Mouse (Mus musculus) left cerebral cortex, postnatal 4 days (tissue): ENCODE measurements at regions not wholly inside any gene's neighbourhood (a gene's known extent, or its start where the extent isn't known, plus 50 kb on each side); places are given as distances from the start of the nearest gene placed in this dataset.
A peak's percentile ranks its signal among the peaks of the same experiment; 100 is the strongest.
"Not testable (repeated sequence)": the region's sequence is repeated elsewhere in the genome, so short reads cannot be mapped to it uniquely, and the experiment has no call there.

ENCODE experiments used
- DNase-seq: peaks from one replicate; pipeline ENCODE4 v3.0.0-alpha.2; 2022
- intact Hi-C: fragments of 180-260 bp; cut with DNase I; formaldehyde crosslinking; loops from one replicate; pipeline ENCODE4 v1.15.1; 2025

DNA sequence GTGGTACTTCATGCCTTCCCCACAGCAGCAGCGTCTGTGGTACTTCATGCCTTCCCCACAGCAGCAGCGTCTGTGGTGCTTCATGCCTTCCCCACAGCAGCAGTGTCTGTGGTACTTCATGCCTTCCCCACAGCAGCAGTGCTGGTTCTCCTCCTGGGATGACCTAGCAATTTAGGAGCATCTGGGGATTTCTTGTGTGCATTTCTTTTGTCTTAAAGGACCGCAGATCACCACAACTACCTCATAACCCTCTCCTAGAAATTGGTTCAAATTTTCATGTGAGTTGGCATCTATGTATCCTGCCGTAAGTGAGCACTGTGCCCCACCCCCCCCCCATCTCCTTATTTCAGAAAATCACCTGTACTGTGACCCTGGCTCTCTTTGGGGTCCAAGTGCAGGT lies 297.0 kb downstream of the Eipr1 start:
- DNase-seq, intact Hi-C loops: not testable (repeated sequence)

GRCm38 (mm10) chr12:29049105-29049511 lies 297.5 kb downstream of the Eipr1 start:
- peak; percentile 61 for DNase-seq
- intact Hi-C loops: no loop called here

DNA sequence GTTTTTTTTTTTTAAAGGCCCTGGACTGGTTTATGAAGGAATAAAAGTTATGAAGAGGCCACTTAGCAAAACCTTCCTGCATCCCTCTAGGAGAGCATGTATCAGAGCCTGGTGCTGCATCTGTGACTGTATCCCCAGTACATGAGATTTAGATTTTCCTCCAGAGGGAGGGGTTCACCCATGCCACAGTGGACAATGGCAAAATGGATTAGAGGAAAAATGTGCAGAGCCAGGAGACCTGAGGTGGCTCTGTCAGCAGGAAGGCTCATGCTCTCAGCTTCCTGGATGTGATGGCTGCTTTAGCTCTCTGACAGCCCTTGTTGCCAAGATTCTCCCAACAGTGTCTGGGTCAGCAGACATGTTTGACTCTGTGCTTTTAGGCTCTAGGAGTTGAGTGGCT lies 298.2 kb downstream of the Eipr1 start:
- intact Hi-C loops: no loop called here

GRCm38 (mm10) chr12:29050516-29051251 lies 299.1 kb downstream of the Eipr1 start:
- no peak for DNase-seq
- intact Hi-C loops: no loop called here

More for the DNA sequence above, 298.2 kb downstream of the Eipr1 start:
- no peak for DNase-seq

DNA sequence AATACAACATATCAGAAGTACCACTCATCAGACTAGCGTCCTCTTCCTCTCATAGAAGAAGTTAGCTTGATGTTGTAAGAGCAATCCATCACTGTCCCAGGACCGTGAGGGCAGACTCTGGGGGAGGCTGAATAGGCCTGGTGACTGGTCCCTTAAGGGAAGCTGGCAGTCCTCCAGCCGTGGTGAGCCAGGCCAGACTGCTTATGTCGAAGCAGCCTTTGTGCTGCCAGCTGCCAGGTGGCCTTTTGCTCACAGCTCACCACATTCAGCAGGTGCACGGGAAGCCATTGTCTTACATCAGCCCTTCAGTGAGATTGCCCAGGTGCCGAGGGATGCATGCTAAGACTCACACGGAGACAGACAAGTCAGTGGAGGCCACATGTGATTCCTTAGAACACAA lies 302.8 kb downstream of the Eipr1 start:
- intact Hi-C loops: no loop called here
- DNase-seq: peak; percentile 67

- intact Hi-C loops: no loop called here
- DNase-seq: no peak
These were observed 310.5 kb downstream of the Eipr1 start for GRCm38 (mm10) chr12:29062025-29062637.

DNA sequence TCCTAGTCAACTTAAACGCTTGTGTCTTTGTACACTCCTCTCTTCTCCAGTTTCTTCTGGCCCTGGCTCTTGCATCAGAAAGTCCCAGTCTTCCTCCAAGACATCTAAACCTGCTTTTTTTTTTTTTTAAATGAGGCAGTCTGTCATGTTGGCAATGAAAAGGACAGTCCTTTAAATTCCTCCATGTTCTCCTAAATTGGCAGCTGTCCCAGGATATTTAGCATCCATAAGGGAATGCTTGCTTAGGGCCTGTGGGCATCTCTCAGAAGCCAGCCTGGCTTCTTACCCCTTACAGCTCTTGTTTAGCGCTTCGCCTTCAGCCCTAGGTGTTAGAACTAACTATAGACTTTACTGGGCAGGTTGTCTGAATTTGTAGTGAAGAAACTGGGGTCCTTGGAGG lies 311.2 kb downstream of the Eipr1 start:
- intact Hi-C loops: no loop called here

GRCm38 (mm10) chr12:29068180-29068579 lies 316.6 kb downstream of the Eipr1 start:
- intact Hi-C loops: no loop called here
- DNase-seq: peak; percentile 40

More for the DNA sequence above, 311.2 kb downstream of the Eipr1 start:
- DNase-seq: no peak

- intact Hi-C loops: no loop called here
- no peak for DNase-seq
These were observed 323.7 kb downstream of the Eipr1 start for GRCm38 (mm10) chr12:29075096-29075852.

GRCm38 (mm10) chr12:29076606-29077005 lies 325.0 kb downstream of the Eipr1 start:
- intact Hi-C loops: no loop called here
- no peak for DNase-seq

GRCm38 (mm10) chr12:29079011-29079410 lies 327.4 kb downstream of the Eipr1 start:
- DNase-seq: no peak
- intact Hi-C loops: no loop called here

- intact Hi-C loops: no loop called here
These were observed 332.0 kb downstream of the Eipr1 start for GRCm38 (mm10) chr12:29083426-29084221.

GRCm38 (mm10) chr12:29087245-29087644 lies 335.6 kb downstream of the Eipr1 start:
- intact Hi-C loops, DNase-seq: not testable (repeated sequence)

More at GRCm38 (mm10) chr12:29083426-29084221, 332.0 kb downstream of the Eipr1 start:
- DNase-seq: peak; percentile 48

DNA sequence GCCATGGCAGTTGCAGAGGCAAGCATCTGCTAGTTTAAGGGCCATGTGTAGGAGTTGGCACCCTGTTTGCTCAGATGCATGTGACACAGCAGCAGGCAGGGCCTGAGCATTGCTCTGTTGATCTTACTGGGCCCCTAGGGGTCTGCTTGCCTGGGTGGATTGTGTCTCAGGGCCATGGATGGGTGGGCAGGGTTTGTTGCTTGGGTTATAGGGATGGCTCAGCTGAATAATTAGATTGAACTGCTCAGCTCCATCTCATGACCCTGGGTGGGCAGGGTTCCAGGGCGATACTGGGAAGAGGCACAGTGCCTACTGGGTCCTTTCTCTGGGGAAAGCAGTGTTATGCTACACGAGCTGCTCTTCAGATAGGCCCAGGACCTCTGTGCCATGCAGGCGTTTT lies 338.0 kb downstream of the Eipr1 start:
- DNase-seq: peak; percentile 54
- intact Hi-C loops: no loop called here

- intact Hi-C loops: no loop called here
These were observed 338.8 kb downstream of the Eipr1 start for GRCm38 (mm10) chr12:29090451-29090850.

DNA sequence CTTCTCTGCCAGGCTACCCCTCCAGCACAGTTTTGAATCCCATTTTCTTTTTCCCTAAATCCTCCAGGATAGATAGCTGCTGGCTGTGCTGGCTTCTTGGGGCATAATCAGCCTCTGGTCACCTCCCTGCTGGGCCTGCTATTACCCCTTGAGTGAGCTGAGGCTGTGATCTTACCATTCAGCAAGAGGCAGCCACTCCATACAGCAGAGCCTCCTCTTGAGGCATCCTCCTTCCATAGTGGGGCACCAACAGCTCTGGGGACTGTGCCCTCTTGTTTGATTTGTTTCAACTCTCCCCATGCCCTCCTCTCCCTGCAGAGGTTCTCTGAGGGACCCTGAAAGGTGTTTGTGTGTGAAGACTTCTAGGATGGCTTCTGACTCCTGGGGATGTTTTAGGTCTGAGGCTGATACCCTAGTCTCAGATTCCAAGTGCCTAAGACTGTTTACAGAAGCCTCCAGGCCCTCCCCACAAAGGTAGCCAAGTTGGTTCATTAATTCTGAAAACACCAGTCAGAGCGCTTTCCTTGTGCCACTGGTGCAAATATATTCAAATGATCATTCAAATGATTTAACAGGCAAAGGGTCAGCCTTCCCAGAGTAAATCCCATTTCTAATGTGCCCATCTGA lies 343.9 kb downstream of the Eipr1 start:
- intact Hi-C loops: no loop called here
- no peak for DNase-seq

More at GRCm38 (mm10) chr12:29090451-29090850, 338.8 kb downstream of the Eipr1 start:
- no peak for DNase-seq

DNA sequence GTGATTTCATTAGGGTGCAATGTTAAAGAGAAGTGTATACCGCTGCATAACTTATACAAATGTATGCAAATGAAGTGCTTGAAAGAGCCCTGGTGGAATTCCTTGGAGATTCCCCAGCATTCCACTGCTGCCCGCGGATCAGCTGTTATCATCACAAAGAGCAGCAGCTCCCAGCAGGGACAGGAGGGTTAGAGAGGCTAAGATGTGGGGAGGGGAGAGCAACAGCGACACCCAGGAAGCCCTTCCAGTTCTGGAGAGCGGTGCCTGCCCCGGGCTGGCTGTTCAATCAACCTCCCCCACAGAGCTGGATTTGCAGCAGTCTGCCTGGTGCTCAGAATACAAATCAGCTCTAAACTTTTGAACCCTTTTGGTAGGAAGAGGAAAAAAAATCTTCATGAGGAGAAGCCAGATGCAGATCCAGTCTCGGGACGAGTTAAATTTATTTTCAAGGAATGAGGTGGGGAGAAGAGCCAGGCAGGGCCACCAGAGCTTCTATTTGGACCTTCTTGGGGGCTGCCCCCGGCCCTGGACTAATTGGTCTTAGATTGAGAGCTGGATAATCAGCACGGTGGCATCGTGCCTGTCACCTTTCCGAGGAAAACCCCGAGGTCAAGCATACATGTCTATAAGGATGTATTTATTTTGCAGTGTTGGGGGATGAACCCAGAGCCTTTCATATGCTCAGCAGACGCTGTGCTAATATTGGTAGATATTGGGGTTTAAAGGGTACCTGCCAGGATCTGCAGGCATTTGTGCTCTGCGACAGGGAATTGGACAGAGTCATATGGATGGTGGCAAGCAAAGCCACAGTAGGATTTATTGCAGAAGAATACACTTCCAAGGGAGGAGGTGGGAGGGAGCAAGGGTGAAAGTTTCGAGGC lies 344.7 kb downstream of the Eipr1 start:
- intact Hi-C loops: no loop called here
- DNase-seq: peak; percentile 55

DNA sequence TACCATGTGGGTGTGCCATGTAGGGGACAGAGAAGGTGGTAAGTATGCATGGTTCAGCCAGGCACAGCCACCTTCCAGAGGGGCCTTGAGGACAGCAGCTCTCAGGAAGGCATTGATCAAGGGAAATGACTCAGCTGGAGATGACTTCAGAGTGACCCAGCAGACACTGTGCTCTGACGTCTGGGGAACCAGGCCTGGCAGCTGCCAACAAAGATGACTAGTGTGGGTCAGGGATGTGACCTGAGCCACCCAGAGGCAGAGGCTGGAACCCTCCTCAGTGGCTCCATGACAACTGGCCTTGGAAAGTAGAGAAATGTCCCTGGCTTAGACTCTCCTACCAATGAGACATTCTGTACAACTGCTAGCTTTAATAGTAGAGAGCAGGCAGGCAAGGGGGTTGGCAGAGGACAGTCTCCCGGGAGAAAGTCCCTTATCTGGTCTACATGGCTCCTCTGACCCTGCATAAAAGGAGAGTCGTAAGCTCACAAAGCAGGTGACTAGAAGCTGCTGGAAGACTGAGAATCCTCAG lies 348.5 kb downstream of the Eipr1 start:
- no peak for DNase-seq
- intact Hi-C loops: no loop called here
